Mouse (Mus musculus) urinary bladder, postnatal 25 days (tissue): ENCODE measurements around the gene Gm5346.
"Not testable (repeated sequence)": the region's sequence is repeated elsewhere in the genome, so short reads cannot be mapped to it uniquely, and the experiment has no call there.

Source experiments
- DNase-seq: peaks from one replicate; pipeline ENCODE4 v3.0.0; 2022; ENCODE audit warnings: low spot score

Gene Gm5346

DNA sequence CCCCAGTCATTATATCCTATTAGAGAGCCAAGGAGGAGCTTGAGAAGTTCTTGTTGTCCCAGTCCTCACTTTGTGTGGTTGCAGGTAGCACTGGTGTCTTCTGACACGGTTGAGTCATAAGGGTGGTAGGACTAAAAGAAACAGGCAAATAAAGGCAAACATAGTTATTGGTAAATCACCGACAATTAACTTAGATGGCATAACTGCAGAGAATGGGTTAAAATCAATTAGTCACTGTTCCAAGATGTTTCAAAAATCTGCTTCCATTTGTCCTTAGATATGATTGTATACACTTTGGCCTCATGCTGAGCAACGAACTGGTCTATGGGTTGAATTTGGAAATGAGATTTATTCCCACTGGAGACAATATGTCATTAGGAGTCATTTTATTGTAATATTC lies at the start of gene Gm5346:
Gene Gm5346 (minus strand): TSS at position 101 of the 400 bp plus-strand sequence.
- DNase-seq: no peak

DNA sequence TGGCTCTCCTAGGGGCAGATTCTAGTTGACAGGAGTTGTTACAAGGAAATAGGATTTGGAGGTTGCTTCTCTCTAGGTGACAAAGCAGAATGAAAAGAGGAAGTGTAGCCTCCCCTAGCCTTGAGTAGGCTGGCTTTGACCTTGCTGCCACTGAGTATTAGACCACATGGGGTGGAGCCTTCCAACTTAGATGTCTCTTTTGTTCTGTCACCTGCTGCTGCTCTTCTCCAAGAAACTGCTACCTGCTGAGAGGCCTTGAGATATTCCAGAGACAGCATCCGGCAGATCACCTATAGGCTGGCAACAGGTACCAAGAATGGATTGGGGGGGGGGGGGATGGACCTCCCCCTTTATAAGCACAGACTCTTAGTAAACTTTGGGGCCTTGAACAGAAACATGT lies 11.0 kb downstream of the Gm5346 start:
- DNase-seq: no peak

DNA sequence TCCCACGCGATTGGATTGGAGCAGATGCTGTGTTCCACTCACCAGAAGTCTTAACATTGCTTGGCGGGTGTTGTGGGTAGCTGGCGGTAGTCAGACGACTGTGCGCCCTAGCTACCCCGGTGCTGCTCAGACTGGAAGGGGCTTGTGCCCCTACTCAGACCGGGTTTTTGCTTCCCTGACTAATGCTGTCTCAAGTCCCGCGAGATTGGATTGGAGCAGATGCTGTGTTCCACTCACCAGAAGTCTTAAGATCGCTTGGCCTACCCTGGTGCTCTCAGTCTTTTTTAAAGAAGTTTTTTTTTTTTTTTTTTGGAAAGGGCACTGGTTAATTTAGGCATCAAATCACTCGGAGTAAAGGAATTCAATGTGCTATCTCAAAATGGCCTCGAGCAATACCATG lies 23.4 kb downstream of the Gm5346 start:
- DNase-seq: not testable (repeated sequence)

DNA sequence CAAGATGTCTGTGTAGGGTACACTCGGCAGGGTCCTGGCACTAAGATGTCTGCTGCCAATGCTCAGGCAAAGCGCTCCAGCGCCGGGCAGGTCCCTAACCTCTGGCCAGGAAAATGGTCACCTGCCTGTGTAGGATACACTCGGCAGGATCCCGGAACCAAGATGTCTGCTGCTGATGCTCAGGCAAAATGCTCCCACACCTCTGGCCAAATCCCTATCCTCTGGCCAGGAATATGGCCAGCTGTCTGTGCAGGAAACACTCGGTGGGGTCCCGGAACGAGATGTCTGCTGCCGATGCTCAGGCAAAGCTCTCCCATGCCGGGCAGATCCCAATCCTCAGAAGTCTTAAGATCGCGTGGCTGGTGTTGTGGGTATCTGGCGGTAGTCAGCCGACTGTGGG lies 23.9 kb downstream of the Gm5346 start:
- DNase-seq: not testable (repeated sequence)

DNA sequence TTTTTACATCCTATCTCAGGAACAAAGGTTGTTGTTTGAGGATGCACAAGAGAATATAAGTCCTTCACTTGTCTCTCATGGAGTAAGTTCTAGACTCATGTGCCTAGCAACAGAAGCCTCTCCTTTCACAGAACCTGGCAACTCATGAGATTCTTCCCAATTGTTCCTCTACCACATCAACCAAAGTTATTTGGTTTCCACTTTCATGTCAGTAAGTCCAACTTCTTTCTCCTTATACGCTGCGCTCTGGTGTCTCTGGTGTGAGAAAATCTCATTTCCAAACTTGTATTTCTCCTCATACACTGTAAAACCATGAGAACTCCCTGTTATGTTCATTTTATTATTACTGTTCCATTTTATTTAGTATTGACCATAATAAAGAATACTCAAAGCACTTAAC lies 50.5 kb downstream of the Gm5346 start, which contains the start of gene Adam26a:
Gene Adam26a (minus strand): TSS at position 101 of the 400 bp plus-strand sequence.
- DNase-seq: not testable (repeated sequence)
